ENCODE assay signal across 26 mouse cellular contexts in genomic region chr6:39442786-39443287, GRCm38 (mm10).
"Had no signal": no experiment of that assay in that cellular context is flagged by ENCODE, and none has a peak within 500 bp of the region (broad histone marks: within the 10 kb centered on the region; RNA-seq: fewer than 3 reads in every experiment).

No protein-coding gene starts in this region.

- H3K4me1 ChIP-seq: heart, embryonic 10.5 days; heart, embryonic 12.5 days; hindbrain, embryonic 13.5 days; intestine, embryonic 15.5 days; limb, embryonic 10.5 days; limb, embryonic 12.5 days; liver, embryonic 13.5 days had no signal

- H3K27me3 ChIP-seq: heart, embryonic 12.5 days; hindbrain, embryonic 13.5 days; hindbrain, embryonic 15.5 days; intestine, embryonic 15.5 days; limb, embryonic 12.5 days had no signal

- DNase-seq: gastrocnemius, adult 2 months; gastrocnemius, postnatal 10 days; gastrocnemius, postnatal 25 days; heart, adult 18-20 months; heart, postnatal 10 days; kidney, adult 18-20 months; kidney, adult 8-10 months; kidney, postnatal 10 days; kidney, postnatal 25 days; kidney, postnatal 4 days; liver; liver, embryonic 13.5 days; liver, postnatal 0 days had no signal

- H3K9ac ChIP-seq: heart, embryonic 12.5 days; hindbrain, embryonic 13.5 days; hindbrain, embryonic 15.5 days; intestine, embryonic 15.5 days; limb, embryonic 12.5 days; liver, embryonic 13.5 days; liver, embryonic 15.5 days; liver, postnatal 0 days had no signal

- H3K4me2 ChIP-seq: heart, embryonic 12.5 days; hindbrain, embryonic 13.5 days; hindbrain, embryonic 15.5 days; intestine, embryonic 15.5 days; limb, embryonic 12.5 days; liver, embryonic 11.5 days; liver, embryonic 13.5 days; liver, embryonic 15.5 days had no signal

- ATAC-seq: inflammation-experienced regulatory T-cells, adult 6 months; intestine, embryonic 15.5 days; intestine, postnatal 0 days; liver, postnatal 0 days had no signal

- H3K4me3 ChIP-seq: gastrocnemius, adult 2 months; heart, embryonic 10.5 days; heart, embryonic 12.5 days; hindbrain, embryonic 13.5 days; hindbrain, embryonic 15.5 days; intestine, embryonic 15.5 days; layer of hippocampus, adult 2 months; left cerebral cortex, adult 2 months; limb, embryonic 10.5 days; limb, embryonic 12.5 days; liver, embryonic 13.5 days; liver, embryonic 15.5 days had no signal

- H3K27ac ChIP-seq: gastrocnemius, adult 2 months; heart, embryonic 10.5 days; hindbrain, embryonic 13.5 days; hindbrain, embryonic 15.5 days; intestine, embryonic 15.5 days; layer of hippocampus, adult 2 months; left cerebral cortex, adult 2 months; limb, embryonic 10.5 days; limb, embryonic 12.5 days; liver, embryonic 13.5 days; liver, embryonic 15.5 days had no signal

- H3K36me3 ChIP-seq: heart, embryonic 10.5 days; heart, embryonic 12.5 days; hindbrain, embryonic 13.5 days; hindbrain, embryonic 15.5 days; intestine, embryonic 15.5 days; limb, embryonic 10.5 days; limb, embryonic 12.5 days; liver, embryonic 13.5 days; liver, embryonic 15.5 days had no signal

- H3K9me3 ChIP-seq: heart, embryonic 10.5 days; heart, embryonic 12.5 days; hindbrain, embryonic 13.5 days; hindbrain, embryonic 15.5 days; intestine, embryonic 15.5 days; limb, embryonic 10.5 days; limb, embryonic 12.5 days; liver, embryonic 13.5 days; liver, embryonic 15.5 days had no signal
